Mouse (Mus musculus) left cerebral cortex, adult 9 months (tissue): ENCODE results near the gene Fam163a.

Source experiments
- DNase-seq, 2 experiments: peaks; one replicate each; pipeline ENCODE4 v3.0.0; 2022; ENCODE audit warnings: low spot score in 2 of 2

Fam163a gene

DNA sequence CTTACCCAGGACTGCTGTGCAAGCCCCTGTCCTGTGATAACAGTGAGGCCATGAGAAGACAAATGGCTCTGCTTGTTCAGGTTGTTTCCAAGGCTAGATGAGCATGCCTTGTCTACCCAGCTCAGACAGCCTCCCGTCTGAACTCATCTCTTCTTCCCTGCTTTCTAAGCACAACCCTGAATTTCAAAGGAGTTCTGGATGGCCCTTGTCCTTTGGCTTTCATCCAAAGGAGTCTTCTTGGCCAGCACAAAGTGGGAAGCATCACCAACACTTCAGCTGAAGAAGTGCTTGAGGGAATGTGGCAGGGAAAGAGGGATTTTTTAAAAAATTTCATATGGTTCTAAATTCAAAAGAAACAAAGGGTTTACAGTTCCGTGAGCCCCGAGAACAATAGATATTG, 3.8 kb downstream of the Fam163a start:
- no peak for DNase-seq

GRCm38 (mm10) chr1:156197588-156197987, 7.2 kb downstream of the Fam163a start:
- DNase-seq, result peak in 1 of 2 experiments; percentile 11

DNA sequence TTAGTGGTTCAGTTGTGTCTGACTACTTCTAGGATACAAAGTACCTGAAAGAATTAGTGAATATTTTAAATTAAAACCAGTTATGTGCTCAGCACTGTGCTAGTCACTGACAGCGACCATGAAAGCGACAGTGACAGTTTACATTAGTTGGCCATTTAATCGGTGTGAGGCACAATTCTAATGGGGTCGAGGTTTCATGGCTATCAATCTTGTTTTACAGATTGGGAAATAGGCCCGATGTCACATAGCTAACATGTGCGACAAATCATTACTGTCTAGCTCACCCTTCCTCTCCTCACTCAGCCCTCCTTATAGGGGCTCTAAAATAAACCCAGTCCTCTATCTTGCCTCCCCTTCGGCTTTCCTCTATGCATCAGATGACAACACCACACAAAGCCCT, 11.5 kb downstream of the Fam163a start:
- DNase-seq, result no peak

DNA sequence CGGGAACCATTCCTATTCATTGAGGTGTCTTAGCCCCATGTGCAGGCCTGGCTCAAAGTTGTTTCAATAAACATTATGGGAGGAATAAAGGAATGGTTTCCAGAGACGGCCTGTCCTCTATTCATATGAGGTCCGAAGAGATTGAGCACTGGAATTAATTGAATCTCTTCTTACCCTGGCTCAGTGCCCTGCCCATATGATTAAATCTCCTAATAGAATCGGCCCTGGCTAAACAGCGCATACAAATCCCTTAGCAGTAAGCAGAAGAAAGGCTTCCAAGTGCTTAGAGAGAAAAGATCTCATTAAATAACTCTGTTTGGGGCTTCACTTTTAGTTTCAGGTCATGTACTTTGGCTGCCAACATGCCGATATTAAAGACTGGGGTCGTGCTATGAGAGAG, 12.0 kb downstream of the Fam163a start:
- DNase-seq, result no peak

DNA sequence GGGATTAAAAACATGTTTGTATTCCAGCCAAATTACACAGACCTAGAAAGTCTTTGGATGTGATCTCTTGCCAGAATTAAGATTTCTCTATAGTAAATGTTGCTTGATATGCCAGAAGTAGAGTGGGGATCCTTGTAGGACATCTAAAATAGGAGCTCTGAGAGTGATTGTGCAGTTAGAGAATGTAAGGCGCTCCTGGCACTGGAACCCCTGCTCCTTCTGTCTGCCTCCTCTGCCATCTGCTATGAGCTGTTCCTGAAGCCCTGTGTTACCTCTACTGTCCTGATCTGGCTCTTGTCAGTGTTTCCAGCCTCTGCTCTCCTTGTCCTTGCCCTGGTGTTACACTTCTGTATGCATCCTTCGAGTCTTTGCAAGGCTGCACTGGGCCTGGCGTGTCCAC, 18.2 kb downstream of the Fam163a start:
- DNase-seq, result peak in 1 of 2 experiments; percentile 17

DNA sequence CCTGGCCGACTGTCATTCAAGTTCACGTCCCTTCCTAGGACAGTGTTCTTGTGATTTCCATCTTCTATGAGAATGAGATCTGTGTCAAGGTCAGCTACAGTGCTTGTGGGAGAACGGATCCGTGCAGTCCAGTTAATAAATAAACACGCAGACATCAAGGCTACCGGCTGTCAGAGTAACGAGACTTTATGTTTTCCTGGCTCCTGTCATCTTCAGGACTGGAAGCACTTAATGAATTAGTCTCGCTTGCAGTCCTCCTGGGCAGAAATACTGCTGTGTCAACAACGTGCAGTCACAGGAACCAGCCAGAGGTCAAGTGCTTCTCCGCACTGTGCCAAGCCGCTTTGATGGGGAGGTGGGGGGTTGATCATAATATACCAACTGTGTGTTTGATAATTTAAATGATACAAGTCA, 20.7 kb downstream of the Fam163a start:
- DNase-seq, result no peak

GRCm38 (mm10) chr1:156183176-156183958, 21.5 kb downstream of the Fam163a start:
- DNase-seq, result no peak

GRCm38 (mm10) chr1:156179875-156180274, 25.0 kb downstream of the Fam163a start:
- DNase-seq, result peak in 1 of 2 experiments; percentile 16

DNA sequence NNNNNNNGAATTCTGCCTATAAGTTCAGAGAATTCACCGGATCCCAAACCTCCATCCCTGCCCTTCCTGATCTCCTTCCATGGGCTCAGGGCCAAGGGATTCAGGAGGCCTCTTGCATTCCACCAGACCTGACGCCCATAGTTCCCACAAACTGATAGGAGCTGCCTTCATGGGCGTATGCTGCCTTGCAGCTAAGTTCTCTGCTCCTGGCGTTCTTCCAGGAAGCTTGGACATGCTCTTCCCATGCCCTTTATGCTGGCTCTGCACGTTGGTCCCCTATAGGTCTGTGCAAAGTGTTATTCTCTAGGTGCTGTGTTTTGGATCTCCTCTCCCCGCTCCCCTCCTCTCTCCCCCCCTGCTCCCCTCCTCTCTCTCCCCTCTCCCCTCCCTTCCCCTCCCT, 36.1 kb downstream of the Fam163a start:
- no peak for DNase-seq

DNA sequence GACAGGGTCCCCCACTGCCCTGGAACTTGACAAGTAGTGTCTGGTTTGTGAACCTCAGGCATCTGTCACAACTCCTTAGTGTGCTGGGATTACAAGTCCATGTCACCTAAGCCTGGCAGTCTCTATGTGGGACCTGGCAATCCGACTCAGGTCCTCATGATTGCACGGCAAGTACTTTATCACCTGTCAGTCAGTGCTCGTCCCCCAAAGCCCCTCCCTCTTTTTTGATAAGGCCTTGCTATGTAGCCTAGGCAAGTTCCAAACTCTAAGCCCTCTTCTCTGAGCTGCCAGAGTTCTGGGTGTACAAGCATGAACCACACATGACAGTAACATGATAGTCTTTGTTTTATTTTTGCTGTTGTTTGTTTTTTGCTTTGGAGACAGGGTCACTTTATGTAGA, 88.1 kb downstream of the Fam163a start:
- DNase-seq, result no peak

GRCm38 (mm10) chr1:156113884-156114499, 90.8 kb downstream of the Fam163a start:
- no peak for DNase-seq

- DNase-seq, result no peak
Observed at GRCm38 (mm10) chr1:156112142-156112541, 92.7 kb downstream of the Fam163a start.

DNA sequence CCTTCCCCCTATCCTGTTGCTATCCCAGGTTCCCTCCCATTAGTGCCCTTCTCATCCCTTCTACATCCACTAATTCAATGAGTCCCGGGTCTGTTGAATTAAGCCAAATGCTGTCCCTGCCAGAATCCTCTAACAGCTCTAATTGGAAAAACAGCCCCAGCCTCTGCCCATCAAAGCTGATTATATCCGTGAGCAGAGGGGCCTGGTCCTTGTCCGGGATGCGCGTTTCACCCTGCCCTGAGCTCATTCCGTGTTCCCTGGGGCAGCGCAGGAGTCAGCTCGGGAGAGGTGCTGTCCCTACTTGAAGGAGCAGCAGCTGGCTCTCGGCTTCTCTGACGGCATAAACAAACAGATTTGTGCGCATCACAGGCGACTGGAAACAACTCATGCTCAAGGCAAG, 93.1 kb downstream of the Fam163a start:
- DNase-seq, result no peak

DNA sequence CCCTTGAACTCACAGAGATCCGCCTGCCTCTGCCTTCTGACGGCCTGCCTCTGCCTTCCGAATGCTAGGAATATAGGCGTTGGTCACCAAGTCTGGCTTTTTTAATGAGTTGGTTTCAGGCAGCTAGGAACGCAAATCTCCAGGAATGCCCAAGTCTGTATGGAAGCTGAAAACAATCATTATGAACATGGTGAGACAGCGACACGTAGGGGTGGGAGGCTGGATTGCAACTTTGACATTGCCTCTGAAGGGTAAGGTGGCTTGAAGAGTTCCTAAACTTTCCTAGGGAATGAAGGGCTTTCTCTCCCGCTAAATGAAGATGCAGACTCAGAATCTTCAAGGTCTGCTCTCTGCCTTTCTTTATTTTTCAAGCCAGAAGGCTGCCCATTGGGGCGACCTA, 93.7 kb downstream of the Fam163a start:
- DNase-seq, result no peak

DNA sequence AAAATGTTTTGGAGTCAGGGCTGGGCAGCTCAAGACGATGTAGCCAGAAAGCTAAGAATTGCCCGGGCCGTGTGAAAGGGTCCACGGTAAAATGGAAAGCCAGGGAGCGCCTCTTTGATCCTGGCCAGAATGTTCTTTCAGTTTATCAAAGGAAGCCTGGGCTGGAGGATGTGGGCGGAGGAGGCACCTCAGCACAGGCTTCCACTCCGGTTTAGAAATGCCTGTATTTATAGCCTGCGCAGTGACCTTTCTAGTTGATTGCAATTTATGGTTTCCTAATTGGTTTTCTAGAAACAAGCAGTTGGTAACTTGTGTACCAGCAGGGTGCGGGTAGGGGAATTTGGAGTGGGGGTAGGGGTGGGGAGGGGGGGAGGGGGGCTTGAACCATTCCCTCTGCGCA, 96.4 kb downstream of the Fam163a start:
- no peak for DNase-seq

GRCm38 (mm10) chr1:156107424-156107823, 97.4 kb downstream of the Fam163a start:
- no peak for DNase-seq

DNA sequence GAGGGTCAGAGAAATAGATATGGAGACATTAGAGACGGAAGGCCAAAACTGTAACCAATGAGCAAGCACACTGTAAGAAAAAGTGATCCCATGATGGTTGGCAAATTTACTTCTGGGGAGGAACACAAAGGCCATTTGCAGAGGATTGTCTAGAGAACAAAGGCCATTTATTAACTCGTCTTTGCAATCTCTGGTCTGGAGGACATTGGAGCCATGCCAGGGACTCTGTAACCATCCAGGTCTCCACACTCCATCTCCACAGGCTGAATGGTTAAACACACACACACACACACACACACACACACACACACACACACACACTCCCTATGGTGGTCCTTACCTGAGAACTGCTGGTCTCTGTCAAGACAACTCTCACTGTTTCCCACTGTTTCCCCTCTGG, 99.4 kb downstream of the Fam163a start:
- DNase-seq, result no peak

DNA sequence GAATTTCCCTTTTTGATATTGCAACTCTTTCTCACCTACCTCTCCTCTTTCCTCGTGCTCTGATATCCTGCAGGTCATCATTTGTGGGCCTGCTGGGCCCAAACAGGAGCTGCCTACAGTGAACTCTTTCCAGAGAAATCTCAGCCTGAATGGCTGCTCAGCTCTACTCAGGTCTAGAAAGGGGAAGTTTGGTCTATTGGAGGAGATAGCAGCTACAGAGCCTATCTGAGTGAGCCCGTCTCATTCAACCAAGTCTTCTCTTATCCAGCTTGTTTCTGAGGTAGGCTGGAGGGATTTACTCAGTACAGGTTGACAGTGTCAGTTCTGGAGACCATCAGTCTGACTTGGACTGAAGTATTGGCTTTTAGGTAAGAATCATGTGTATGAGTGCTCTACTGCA, 101.1 kb downstream of the Fam163a start:
- DNase-seq, result no peak

- DNase-seq, result no peak
Observed at GRCm38 (mm10) chr1:156091811-156092210, 113.0 kb downstream of the Fam163a start.

DNA sequence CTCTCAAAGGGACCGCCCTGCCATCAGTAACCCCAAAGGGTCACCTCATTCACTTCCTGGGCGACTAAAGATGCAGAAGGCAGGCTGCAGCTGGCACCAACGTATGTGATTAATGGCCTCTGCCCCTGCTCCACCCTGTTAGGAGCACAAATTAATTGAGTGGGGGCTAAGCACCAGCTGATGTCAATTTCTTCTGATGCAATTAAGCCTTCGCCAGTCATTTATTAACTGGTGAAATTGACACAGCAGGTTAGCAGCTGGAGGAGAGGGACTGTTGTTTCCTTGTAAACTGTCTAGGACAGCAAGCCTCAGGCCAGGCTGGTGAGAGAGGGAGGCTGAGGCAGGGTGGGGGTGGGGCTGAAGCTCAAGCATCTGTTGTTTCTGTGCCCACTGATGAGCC, 114.8 kb downstream of the Fam163a start:
- no peak for DNase-seq

DNA sequence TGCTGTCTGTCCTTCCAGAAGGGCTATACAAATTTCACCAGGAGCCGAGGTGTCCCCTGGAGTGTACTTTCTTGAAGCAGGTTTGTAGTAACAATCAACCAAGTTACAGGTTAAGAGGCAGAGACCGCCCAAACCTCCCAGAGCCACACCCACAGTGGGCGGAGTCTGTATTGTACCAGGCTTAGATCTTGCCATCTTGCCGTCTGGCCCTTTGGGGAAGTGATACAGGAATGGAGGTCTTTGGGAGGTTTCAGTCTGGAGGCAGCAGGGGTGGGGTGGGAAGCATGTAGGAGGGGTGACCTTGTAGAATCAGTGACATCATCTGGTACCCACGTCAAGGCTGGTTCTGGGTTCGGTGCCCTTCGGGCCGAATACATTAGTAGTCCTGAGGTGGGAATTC, 115.3 kb downstream of the Fam163a start:
- no peak for DNase-seq

- DNase-seq, result no peak
Observed at GRCm38 (mm10) chr1:156087586-156087985, 117.2 kb downstream of the Fam163a start.

DNA sequence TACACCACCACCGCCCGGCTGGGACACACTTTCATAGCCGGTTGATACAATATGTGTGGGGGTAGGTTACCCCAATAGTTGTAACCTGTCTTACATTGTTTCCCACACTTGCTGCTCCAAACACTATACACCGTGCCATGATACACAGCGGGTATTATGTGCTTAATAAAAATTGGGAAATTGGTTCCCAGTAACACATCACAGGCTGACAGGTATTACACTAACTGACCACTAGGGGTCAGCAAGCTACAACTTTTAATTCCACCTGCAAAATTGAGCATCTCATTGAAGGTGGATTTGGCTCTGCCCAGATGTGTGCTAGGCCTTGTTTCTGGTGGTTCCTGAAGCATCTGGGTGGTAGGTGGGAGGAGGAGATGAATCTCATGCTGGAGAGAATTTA, 119.1 kb downstream of the Fam163a start:
- peak in 1 of 2 experiments; percentile 50 for DNase-seq

- no peak for DNase-seq
Observed at GRCm38 (mm10) chr1:156084603-156085002, 120.2 kb downstream of the Fam163a start.
